Mouse (Mus musculus) 416B (cell line): ENCODE data around the gene Gpc6.

Source experiments
- DNase-seq: peaks from one replicate; pipeline ENCODE4 v3.0.0; 2011; ENCODE audit warnings: low read depth

Gpc6 gene

GRCm38 (mm10) chr14:117871268-117871667 is 946.2 kb downstream of the Gpc6 start:
- DNase-seq = no peak

DNA sequence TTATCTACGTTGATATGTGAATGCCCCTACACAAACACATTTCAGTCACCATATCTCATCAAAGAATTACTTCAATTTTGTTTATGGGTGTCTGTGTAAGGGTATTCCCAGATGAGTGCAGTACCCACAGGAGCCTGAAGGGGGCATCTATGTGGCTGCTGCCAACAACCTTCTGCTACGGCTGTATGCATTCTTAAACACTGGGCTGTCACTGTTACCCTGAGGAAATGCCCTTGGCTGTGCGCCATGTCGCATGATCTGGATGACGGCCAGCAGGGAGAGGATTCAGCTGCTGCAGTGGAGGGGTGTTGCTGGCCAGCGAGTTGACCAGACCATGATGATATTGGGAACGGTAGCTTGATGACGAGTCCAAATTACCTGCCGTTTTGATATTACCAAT is 954.2 kb downstream of the Gpc6 start:
- DNase-seq = no peak

DNA sequence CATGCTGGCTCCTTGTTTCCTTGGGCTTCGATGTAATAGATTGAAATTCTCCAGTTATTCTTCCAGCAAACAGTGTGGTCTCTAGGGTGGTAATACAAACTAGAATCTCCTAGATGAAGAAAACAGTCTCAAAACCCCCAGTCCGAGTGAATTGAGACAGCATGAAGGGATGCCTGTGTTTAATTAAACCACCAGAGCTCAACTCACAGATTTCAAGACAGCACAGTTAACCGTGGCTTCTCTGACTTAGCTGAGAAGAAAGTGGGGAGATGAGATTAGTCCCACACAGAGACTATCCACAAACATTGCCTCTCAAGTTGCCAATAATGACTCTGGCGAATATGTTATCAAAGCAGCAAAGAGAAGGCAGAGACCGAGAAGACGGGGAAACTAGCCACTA is 956.0 kb downstream of the Gpc6 start:
- no peak for DNase-seq

DNA sequence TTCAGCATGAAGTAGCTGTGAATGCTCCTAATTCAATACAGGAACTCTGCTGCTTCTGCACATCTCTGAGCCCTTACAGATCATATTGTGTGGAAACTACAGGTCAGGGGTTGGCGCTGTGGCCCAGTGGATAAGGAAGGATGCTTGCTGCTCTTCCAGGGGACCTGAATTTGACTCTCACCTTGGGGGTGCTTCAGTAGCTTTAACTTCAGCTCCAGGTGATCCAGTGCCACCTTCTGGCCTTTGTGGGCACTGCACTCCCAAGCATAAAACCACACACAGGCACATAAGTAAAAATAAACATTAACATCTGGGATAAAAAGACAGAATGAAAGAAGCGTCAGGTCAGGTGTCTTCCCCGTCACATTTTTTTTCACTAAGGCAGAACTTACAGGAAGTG is 957.1 kb downstream of the Gpc6 start:
- DNase-seq = peak; percentile 16

- no peak for DNase-seq
Measured at GRCm38 (mm10) chr14:117889653-117890052, 964.5 kb downstream of the Gpc6 start.

DNA sequence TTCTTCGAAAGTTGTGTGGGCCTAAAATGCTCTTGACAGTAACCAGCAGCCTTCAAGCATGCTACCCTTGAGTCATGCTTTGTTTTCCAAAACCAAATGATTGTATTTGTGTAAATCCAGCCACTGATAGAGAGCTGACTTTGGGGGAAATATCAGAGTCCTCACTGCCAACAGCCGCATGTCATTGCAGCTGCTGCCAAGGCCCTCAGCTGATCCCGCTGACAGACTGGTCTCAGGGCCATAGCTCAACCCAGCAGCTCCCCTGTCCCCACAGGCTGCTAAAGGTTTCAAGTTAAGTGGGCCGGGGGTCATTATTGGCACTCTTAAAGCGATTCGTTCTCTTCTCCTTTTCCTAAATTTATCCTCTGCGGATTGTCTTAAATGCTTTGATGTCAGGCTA is 966.3 kb downstream of the Gpc6 start:
- no peak for DNase-seq

DNA sequence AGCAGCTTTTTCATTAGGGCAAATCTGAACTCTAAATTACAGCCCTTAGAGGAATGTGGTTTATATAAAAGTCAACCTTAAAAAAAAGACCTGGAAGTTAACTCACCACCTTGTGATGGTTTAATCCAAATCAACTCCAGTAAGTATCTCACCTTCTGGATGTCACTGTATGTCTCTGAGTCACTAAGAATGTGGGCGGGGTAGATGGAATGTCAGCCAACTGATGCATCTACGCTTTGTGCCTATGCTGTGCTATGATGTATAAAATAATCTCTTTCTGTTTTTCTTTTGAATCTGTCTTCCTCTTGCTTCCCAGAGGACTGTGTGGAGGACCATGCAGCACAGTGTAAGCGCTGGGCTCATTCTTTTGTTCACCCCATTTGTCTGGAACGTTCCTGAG is 966.9 kb downstream of the Gpc6 start:
- DNase-seq = no peak

DNA sequence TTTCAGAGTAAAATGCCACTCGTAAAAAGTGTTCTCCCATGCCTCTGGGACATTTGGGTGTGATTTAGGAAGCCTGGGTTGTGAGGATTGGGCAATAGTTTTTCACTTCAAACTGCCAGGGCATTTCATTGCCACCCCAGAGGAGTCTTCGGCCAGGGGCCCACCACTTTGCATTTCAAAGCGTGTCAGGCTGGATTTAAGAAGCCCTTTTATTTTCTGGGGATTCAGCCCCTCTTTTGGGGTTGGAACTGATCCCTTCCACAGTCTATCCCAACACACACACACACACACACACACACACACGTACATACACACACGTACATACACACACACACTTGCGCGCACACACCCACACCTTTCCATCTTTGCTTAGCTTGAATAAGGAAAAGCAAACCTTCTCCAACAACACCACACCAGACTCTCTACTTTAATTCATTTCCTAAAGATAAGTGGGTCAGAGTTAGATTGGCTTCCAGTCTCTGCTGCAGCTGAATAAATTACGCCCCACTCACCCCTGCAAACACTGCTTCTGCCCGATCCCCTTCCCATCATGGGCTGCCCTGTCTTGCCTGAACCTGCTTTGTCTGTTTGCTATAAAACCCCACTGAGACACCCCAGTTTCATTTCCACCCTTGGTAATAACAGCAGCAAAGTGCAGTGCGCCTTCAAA is 969.9 kb downstream of the Gpc6 start:
- no peak for DNase-seq

DNA sequence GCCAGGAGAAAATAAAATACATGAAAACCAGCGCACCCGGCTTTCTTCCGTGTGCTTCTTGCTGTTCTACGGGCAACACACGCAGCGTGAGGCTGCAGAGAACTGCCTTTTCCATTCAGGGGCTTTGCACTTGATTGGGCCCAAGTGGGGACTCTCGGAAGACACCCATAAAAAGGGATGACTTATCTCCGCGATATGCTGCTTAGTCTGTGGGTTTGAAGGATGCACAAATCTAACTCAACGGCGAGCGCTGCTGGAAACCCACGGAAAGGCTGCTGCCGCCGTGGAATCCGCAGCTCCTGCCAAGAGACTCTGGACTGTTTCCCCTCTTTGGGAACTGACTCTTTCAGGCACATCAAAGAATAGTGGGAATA is 970.4 kb downstream of the Gpc6 start:
- no peak for DNase-seq

GRCm38 (mm10) chr14:117904300-117904699 is 979.2 kb downstream of the Gpc6 start:
- DNase-seq = no peak

DNA sequence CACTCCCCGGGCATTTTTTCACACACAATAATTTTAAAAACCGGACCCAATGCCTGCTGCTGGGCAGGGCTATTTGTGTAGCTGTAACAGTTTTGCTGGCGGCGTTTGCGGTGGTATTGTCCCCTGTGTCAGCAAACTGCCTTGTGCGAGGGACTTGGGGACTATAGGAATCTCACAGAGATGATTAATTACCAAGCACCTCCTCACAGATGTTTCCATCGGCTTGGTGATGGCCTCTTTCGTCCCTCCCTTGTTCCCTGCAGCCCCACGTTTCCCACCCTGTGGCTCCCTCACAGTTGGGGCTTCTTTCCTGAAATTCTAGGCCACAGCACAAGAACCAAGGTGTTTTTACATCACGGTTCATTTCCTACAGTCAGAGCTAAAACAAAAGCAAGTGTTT is 980.6 kb downstream of the Gpc6 start:
- no peak for DNase-seq

DNA sequence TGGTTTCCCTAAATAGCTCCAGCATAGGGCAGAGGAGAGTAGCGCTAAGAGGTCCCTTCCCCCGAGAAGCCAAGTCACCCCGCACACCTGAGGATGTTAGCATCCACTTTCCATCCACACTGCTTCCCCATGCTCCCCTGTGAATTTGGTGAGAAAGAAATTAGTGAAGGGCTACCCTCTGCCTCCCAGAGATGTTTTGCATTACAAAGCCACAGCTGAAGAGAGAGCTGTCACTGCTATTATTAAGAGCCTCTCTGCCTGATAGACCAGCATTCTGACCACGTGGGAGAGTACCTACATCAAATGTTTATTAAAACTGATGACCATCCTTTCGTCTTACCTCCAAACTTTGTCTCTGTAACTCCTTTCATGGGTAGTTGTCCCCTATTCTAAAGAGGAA is 981.2 kb downstream of the Gpc6 start:
- no peak for DNase-seq

DNA sequence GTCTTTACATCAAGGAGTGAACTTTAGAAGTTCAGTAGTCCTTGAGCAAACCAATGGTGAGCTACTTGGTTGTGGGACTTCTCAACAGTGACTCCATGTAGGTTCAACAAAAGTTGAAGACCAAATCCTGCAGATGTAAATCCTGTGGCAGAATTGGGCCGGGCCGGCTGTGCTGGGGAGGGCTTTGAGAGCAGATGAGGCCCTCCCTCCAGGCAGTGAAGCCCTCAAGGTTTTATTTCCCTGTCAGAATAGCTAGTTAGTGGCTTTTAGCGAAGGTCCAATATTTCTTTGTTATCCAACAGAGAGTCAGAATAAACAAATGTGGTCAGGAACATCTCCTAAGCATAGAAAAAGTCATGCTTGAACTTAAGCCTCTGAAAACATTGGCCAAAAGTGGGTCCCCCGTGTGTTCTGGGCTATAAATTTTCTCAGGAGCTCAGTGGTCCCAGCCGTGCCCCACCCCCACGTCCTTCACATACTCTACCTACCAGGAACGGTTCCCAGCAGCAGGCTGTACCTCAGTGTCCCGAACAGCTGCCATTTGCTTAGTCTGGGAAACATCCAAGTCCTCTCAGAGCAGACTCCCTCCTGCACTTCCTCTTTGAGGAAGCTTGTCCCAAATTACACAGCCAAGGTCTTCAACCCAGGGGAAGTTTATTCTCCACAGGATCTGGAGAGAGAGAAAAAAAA is 983.3 kb downstream of the Gpc6 start:
- no peak for DNase-seq

- DNase-seq = no peak
Measured at GRCm38 (mm10) chr14:117909046-117909445, 983.9 kb downstream of the Gpc6 start.

- DNase-seq = no peak
Measured at GRCm38 (mm10) chr14:117910323-117910722, 985.2 kb downstream of the Gpc6 start.

GRCm38 (mm10) chr14:117912624-117913270 is 987.6 kb downstream of the Gpc6 start:
- no peak for DNase-seq

GRCm38 (mm10) chr14:117916577-117916976 is 991.5 kb downstream of the Gpc6 start:
- DNase-seq = no peak

- DNase-seq = no peak
Measured at GRCm38 (mm10) chr14:117918724-117919123, 993.6 kb downstream of the Gpc6 start.

- DNase-seq = no peak
Measured at GRCm38 (mm10) chr14:117919612-117920011, 994.5 kb downstream of the Gpc6 start.

DNA sequence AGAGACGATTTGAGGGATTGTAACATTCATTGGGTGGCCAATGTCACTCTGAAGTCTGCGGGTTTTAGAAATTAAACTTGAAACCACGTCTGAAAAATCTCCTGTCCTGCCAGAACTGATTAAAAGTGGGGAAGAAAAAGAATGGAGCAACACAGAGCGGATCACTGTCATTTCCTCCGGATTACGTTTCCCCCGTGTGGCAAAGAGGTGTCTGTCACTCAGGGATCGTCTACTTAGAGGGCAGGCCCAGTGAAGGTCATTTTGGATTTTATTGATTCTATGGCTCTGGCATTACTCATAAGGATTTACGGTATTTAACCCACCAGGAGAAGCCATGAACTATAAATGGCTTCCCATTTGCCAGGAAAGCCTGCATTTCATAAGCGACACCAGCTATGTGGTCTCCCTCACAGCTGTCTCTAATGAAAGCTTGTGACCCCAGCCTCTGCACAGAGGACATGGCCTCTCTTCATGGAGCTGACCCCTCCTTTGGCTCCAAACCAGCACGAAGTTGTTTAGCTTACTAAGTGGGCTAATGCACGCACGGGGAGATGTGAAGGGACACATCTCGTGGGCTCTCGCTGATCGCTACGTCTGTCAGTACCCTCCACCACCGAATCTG is 996.4 kb downstream of the Gpc6 start:
- DNase-seq = no peak

- no peak for DNase-seq
Measured at GRCm38 (mm10) chr14:117923667-117924066, 998.6 kb downstream of the Gpc6 start.

GRCm38 (mm10) chr14:117930105-117930847 is 1005.2 kb downstream of the Gpc6 start:
- DNase-seq = no peak
